In genomic region chr6:52214271-52214670, GRCm38 (mm10) we compare ENCODE assay signal across 18 mouse cellular contexts. TPM values are rescaled to one million over a fixed set of nuclear protein-coding genes. Genes with fewer than 3 reads are reported as not detected.
A peak's percentile ranks its signal among the peaks of the same experiment; 100 is the strongest.
DNase-seq lines count a peak whose midpoint lies in the region; ATAC-seq and TF ChIP-seq lines count a peak whose summit lies in the region.
"Had no signal": no experiment of that assay in that cellular context is flagged by ENCODE, and none has a peak within 500 bp of the region (broad histone marks: within the 10 kb centered on the region; RNA-seq: fewer than 3 reads in every experiment).

No protein-coding gene starts in this region.

- no peak overlapping the region for H3K27ac ChIP-seq in forebrain, embryonic 11.5 days (ENCODE audit: low read depth, low read length)
- H3K27ac ChIP-seq in forebrain, postnatal 0 days (ENCODE audit: low read depth, low read length) = no peak overlapping the region
- H3K27ac ChIP-seq in limb, embryonic 12.5 days = no peak overlapping the region
- H3K27ac ChIP-seq: embryonic facial prominence, embryonic 15.5 days; heart, embryonic 10.5 days; midbrain, embryonic 12.5 days had no signal

- DNase-seq in forebrain, embryonic 11.5 days (ENCODE audit: low spot score) = peak; percentile 49
- no peak for DNase-seq in forebrain, postnatal 0 days
- DNase-seq in urinary bladder, postnatal 25 days (ENCODE audit: low spot score) = peak; percentile 8
- no peak for DNase-seq in urinary bladder, postnatal 14 days (ENCODE audit: low spot score)
- no peak for DNase-seq in thymus, postnatal 25 days
- no peak for DNase-seq in retina, embryonic 14.5 days (ENCODE audit: low spot score)
- DNase-seq in layer of hippocampus, adult 11-12 months (ENCODE audit: low spot score) = no peak
- DNase-seq: adrenal gland, postnatal 36 days; lung, postnatal 36 days; right cerebral cortex, postnatal 14 days; thymus, postnatal 4 days had no signal

- no peak overlapping the region for H3K4me3 ChIP-seq in forebrain, embryonic 11.5 days (ENCODE audit: low read depth, low read length)
- H3K4me3 ChIP-seq in forebrain, postnatal 0 days (ENCODE audit: low read depth, low read length) = no peak overlapping the region
- 0 out of 2 replicates have a peak overlapping the region, but pooled peaks have one; percentile 79 for H3K4me3 ChIP-seq in limb, embryonic 12.5 days (replicated peaks)
- H3K4me3 ChIP-seq: embryonic facial prominence, embryonic 15.5 days; heart, embryonic 10.5 days; midbrain, embryonic 12.5 days had no signal

- peaks cover 6% of the 10 kb centered on the region; the same call in 1 of the 2 replicates for H3K4me1 ChIP-seq in forebrain, embryonic 11.5 days (replicated peaks; ENCODE audit: control insufficient read depth, insufficient read depth, low read length)
- H3K4me1 ChIP-seq in forebrain, postnatal 0 days (ENCODE audit: insufficient read depth) = peaks cover 4% of the 10 kb centered on the region; the same call in 1 of the 2 replicates
- H3K4me1 ChIP-seq in limb, embryonic 12.5 days (replicated peaks) = peaks cover 66% of the 10 kb centered on the region

- 9% methylated on average over 5 of the region's 5 CpGs for WGBS in forebrain, embryonic 11.5 days
- 9% methylated on average over 5 of the region's 5 CpGs for WGBS in forebrain, postnatal 0 days
- WGBS in limb, embryonic 12.5 days = 26% methylated on average over 5 of the region's 5 CpGs

- no peak overlapping the region for H3K4me2 ChIP-seq in forebrain, embryonic 11.5 days (ENCODE audit: low read depth, low read length, severe bottlenecking)
- H3K4me2 ChIP-seq in forebrain, postnatal 0 days (ENCODE audit: low read depth) = no peak overlapping the region
- H3K4me2 ChIP-seq in limb, embryonic 12.5 days = peak overlapping the region; percentile 96
- H3K4me2 ChIP-seq: embryonic facial prominence, embryonic 15.5 days; liver, embryonic 11.5 days; midbrain, embryonic 12.5 days had no signal

- no peak overlapping the region for H3K9ac ChIP-seq in forebrain, embryonic 11.5 days (ENCODE audit: low read length)
- no peak overlapping the region for H3K9ac ChIP-seq in forebrain, postnatal 0 days
- no peak overlapping the region; the same call in 1 of the 2 replicates for H3K9ac ChIP-seq in limb, embryonic 12.5 days (replicated peaks)
- H3K9ac ChIP-seq: embryonic facial prominence, embryonic 15.5 days; midbrain, embryonic 12.5 days had no signal

- H3K9me3 ChIP-seq in forebrain, embryonic 11.5 days (ENCODE audit: control insufficient read depth, low read length) = no peaks in the 10 kb centered on the region
- no peaks in the 10 kb centered on the region for H3K9me3 ChIP-seq in forebrain, postnatal 0 days (ENCODE audit: low read length)
- no peaks in the 10 kb centered on the region for H3K9me3 ChIP-seq in limb, embryonic 12.5 days
- H3K9me3 ChIP-seq: embryonic facial prominence, embryonic 15.5 days; heart, embryonic 10.5 days; intestine, embryonic 15.5 days; midbrain, embryonic 12.5 days had no signal

- H3K36me3 ChIP-seq in forebrain, embryonic 11.5 days (ENCODE audit: control insufficient read depth, insufficient read depth, low read length) = no peaks in the 10 kb centered on the region
- H3K36me3 ChIP-seq in forebrain, postnatal 0 days (ENCODE audit: insufficient read depth) = no peaks in the 10 kb centered on the region
- no peaks in the 10 kb centered on the region for H3K36me3 ChIP-seq in limb, embryonic 12.5 days
- H3K36me3 ChIP-seq: embryonic facial prominence, embryonic 15.5 days; heart, embryonic 10.5 days; intestine, embryonic 15.5 days; midbrain, embryonic 12.5 days had no signal

- H3K27me3 ChIP-seq in forebrain, embryonic 11.5 days (ENCODE audit: control insufficient read depth, insufficient read depth, low read length) = peaks cover 99% of the 10 kb centered on the region
- peaks cover 97% of the 10 kb centered on the region for H3K27me3 ChIP-seq in forebrain, postnatal 0 days (ENCODE audit: insufficient read depth, low read length)
- peaks cover 13% of the 10 kb centered on the region for H3K27me3 ChIP-seq in limb, embryonic 12.5 days

- ATAC-seq in forebrain, embryonic 11.5 days (replicated peaks; ENCODE audit: low FRiP score) = no peak
- ATAC-seq in forebrain, postnatal 0 days = no peak
- ATAC-seq in limb, embryonic 12.5 days (ENCODE audit: insufficient number of reproducible peaks, insufficient read depth, low FRiP score, low TSS enrichment, low read depth) = no peak
- ATAC-seq: intestine, embryonic 15.5 days had no signal

- TF ChIP-seq CTCF in forebrain, postnatal 0 days (IDR thresholded peaks at IDR 0.05; ENCODE audit: low read depth) = no peak

RNA-seq across cellular contexts. Expression of gene Gm28308, which starts 1.1 kb away (rescaled TPM):
- not detected in 2 replicates for polyA plus RNA-seq in forebrain, embryonic 11.5 days (2014; fragmentation: Nextera tagmentation; extraction: Ambion mirVana)
- total RNA-seq in forebrain, postnatal 0 days (2014; rRNA removed) = not detected in 2 replicates
- not detected in 2 replicates for polyA plus RNA-seq in forebrain, postnatal 0 days (2015; fragmentation: Nextera tagmentation; extraction: Ambion mirVana)
- 2.1 TPM in 1 of 2 replicates, not detected in the other for polyA plus RNA-seq in limb, embryonic 12.5 days (2016; fragmentation: Nextera tagmentation; extraction: Ambion mirVana)
- total RNA-seq: hematopoietic stem cell, adult 5-6 weeks had no signal
- polyA plus RNA-seq: embryonic facial prominence, embryonic 15.5 days; heart, embryonic 10.5 days; intestine, embryonic 15.5 days; liver, embryonic 11.5 days; midbrain, embryonic 12.5 days had no signal

RNA-seq across cellular contexts. Expression of gene Hoxa3, which starts 1.1 kb away (rescaled TPM):
- not detected in 2 replicates for polyA plus RNA-seq in forebrain, embryonic 11.5 days (2014; fragmentation: Nextera tagmentation; extraction: Ambion mirVana)
- 0.23 TPM in 1 of 2 replicates, not detected in the other for total RNA-seq in forebrain, postnatal 0 days (2014; rRNA removed)
- polyA plus RNA-seq in forebrain, postnatal 0 days (2015; fragmentation: Nextera tagmentation; extraction: Ambion mirVana) = not detected in 2 replicates
- polyA plus RNA-seq in limb, embryonic 12.5 days (2016; fragmentation: Nextera tagmentation; extraction: Ambion mirVana) = 7.7 and 7.9 TPM in 2 replicates
- polyA plus RNA-seq: midbrain, embryonic 12.5 days had no signal

RNA-seq across cellular contexts. Expression of gene Hoxa6, which starts 5.7 kb away (rescaled TPM):
- not detected in 2 replicates for polyA plus RNA-seq in forebrain, embryonic 11.5 days (2014; fragmentation: Nextera tagmentation; extraction: Ambion mirVana)
- not detected in 2 replicates for total RNA-seq in forebrain, postnatal 0 days (2014; rRNA removed)
- polyA plus RNA-seq in forebrain, postnatal 0 days (2015; fragmentation: Nextera tagmentation; extraction: Ambion mirVana) = not detected in 2 replicates
- polyA plus RNA-seq in limb, embryonic 12.5 days (2016; fragmentation: Nextera tagmentation; extraction: Ambion mirVana) = 3.1 and 4.1 TPM in 2 replicates
- polyA plus RNA-seq: embryonic facial prominence, embryonic 15.5 days; midbrain, embryonic 12.5 days had no signal

RNA-seq across cellular contexts. Expression of gene Hoxa7, which starts 7.4 kb away (rescaled TPM):
- not detected in 2 replicates for polyA plus RNA-seq in forebrain, embryonic 11.5 days (2014; fragmentation: Nextera tagmentation; extraction: Ambion mirVana)
- not detected in 2 replicates for total RNA-seq in forebrain, postnatal 0 days (2014; rRNA removed)
- not detected in 2 replicates for polyA plus RNA-seq in forebrain, postnatal 0 days (2015; fragmentation: Nextera tagmentation; extraction: Ambion mirVana)
- 11.7 and 13.8 TPM in 2 replicates for polyA plus RNA-seq in limb, embryonic 12.5 days (2016; fragmentation: Nextera tagmentation; extraction: Ambion mirVana)
- polyA plus RNA-seq: embryonic facial prominence, embryonic 15.5 days; midbrain, embryonic 12.5 days had no signal

RNA-seq across cellular contexts. Expression of gene Hoxa5, which starts 9.9 kb away (rescaled TPM):
- not detected in 2 replicates for polyA plus RNA-seq in forebrain, embryonic 11.5 days (2014; fragmentation: Nextera tagmentation; extraction: Ambion mirVana)
- not detected in 2 replicates for total RNA-seq in forebrain, postnatal 0 days (2014; rRNA removed)
- polyA plus RNA-seq in forebrain, postnatal 0 days (2015; fragmentation: Nextera tagmentation; extraction: Ambion mirVana) = not detected in 2 replicates
- polyA plus RNA-seq in limb, embryonic 12.5 days (2016; fragmentation: Nextera tagmentation; extraction: Ambion mirVana) = 8.2 and 9.2 TPM in 2 replicates
- polyA plus RNA-seq: midbrain, embryonic 12.5 days had no signal

Comparison
In these comparisons a context has a peak if more than half of its experiments do, and no peak if none do; other contexts are left out.
1. DNase-seq: peak in forebrain, embryonic 11.5 days (single experiment) and urinary bladder, postnatal 25 days (single experiment); none in forebrain, postnatal 0 days (single experiment), urinary bladder, postnatal 14 days (single experiment), thymus, postnatal 25 days (single experiment), retina, embryonic 14.5 days (single experiment) and layer of hippocampus, adult 11-12 months (single experiment).